ENCODE assay signal across 14 mouse cellular contexts in the genomic region with DNA sequence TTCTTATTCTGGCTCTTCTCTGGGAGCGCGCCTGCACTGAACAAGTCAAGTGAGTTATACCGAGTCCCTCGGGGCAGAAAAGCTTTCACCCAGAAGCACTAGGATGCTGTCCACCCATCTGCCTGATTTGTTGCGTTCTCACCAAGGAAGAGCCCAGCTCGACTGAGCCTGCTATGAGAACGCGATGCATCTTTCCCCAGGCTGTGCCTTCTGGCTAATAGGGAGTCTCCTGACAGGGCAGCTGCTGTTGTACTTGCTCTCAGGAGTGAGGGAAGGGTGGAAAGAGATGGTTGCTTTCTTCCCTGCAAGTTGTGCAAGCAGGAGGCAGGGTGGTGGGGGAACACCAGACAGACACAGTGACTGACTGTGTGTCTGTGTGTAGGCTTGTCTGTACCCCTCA. TPM values are rescaled to one million over a fixed set of nuclear protein-coding genes. Genes with fewer than 3 reads are reported as not detected.
A peak's percentile ranks its signal among the peaks of the same experiment; 100 is the strongest.
DNase-seq lines count a peak whose midpoint lies in the region; ATAC-seq lines count a peak whose summit lies in the region.
"Had no signal": no experiment of that assay in that cellular context is flagged by ENCODE, and none has a peak within 500 bp of the region (broad histone marks: within the 10 kb centered on the region; RNA-seq: fewer than 3 reads in every experiment).

No protein-coding gene starts in this region.

- no peak overlapping the region for H3K4me2 ChIP-seq in forebrain, embryonic 14.5 days (ENCODE audit: low read length)
- H3K4me2 ChIP-seq in neural tube, embryonic 13.5 days: no peak overlapping the region

- H3K27ac ChIP-seq in forebrain, embryonic 14.5 days (ENCODE audit: low read depth, low read length): no peak overlapping the region
- H3K27ac ChIP-seq in neural tube, embryonic 13.5 days (replicated peaks): peak overlapping the region; percentile 59
- H3K27ac ChIP-seq: heart, adult 2 months had no signal

- 69% methylated on average over 8 of the region's 8 CpGs for WGBS in forebrain, embryonic 14.5 days
- 46% methylated on average over 8 of the region's 8 CpGs for WGBS in neural tube, embryonic 13.5 days

- H3K4me1 ChIP-seq in forebrain, embryonic 14.5 days (ENCODE audit: control insufficient read depth, insufficient read depth, low read length): peaks cover 26% of the 10 kb centered on the region
- peaks cover 60% of the 10 kb centered on the region for H3K4me1 ChIP-seq in neural tube, embryonic 13.5 days (replicated peaks)

- no peaks in the 10 kb centered on the region for H3K9me3 ChIP-seq in forebrain, embryonic 14.5 days (replicated peaks; ENCODE audit: control insufficient read depth, low read length)
- no peaks in the 10 kb centered on the region for H3K9me3 ChIP-seq in neural tube, embryonic 13.5 days

- no peaks in the 10 kb centered on the region for H3K27me3 ChIP-seq in forebrain, embryonic 14.5 days (replicated peaks; ENCODE audit: control insufficient read depth, insufficient read depth, low read length)
- H3K27me3 ChIP-seq in neural tube, embryonic 13.5 days: no peaks in the 10 kb centered on the region

- no peak overlapping the region for H3K4me3 ChIP-seq in forebrain, embryonic 14.5 days (ENCODE audit: low read depth, low read length)
- no peak overlapping the region for H3K4me3 ChIP-seq in neural tube, embryonic 13.5 days
- H3K4me3 ChIP-seq: heart, adult 2 months had no signal

- H3K36me3 ChIP-seq in forebrain, embryonic 14.5 days (ENCODE audit: control insufficient read depth, insufficient read depth, low read length): peaks cover 13% of the 10 kb centered on the region; the same call in 1 of the 2 replicates
- H3K36me3 ChIP-seq in neural tube, embryonic 13.5 days: peaks cover 10% of the 10 kb centered on the region

- DNase-seq in cerebellum, postnatal 25 days: no peak
- DNase-seq in layer of hippocampus, adult 9-11 months: peak; percentile 37
- DNase-seq in layer of hippocampus, adult 8-10 months (ENCODE audit: low spot score in 2 of 2): no peak
- DNase-seq in forebrain, embryonic 14.5 days (ENCODE audit: low spot score): peak; percentile 53
- DNase-seq in gastrocnemius, postnatal 4 days (ENCODE audit: low spot score in 2 of 2): no peak
- DNase-seq in urinary bladder, postnatal 4 days (ENCODE audit: low spot score in 2 of 2): no peak
- DNase-seq: cerebellum, adult 2 months; heart, adult 2 months; kidney, postnatal 25 days; liver; lung, postnatal 10 days; spleen, adult 18-20 months had no signal

- no peak overlapping the region for H3K9ac ChIP-seq in forebrain, embryonic 14.5 days (ENCODE audit: low read length)
- no peak overlapping the region for H3K9ac ChIP-seq in neural tube, embryonic 13.5 days

- ATAC-seq in cerebellum, adult (ENCODE audit: insufficient number of reproducible peaks, low FRiP score, low TSS enrichment): 0 out of 2 replicates have a peak, but pooled peaks have one; percentile 26
- ATAC-seq in forebrain, embryonic 14.5 days: peak; percentile 42
- peak; percentile 48 for ATAC-seq in neural tube, embryonic 13.5 days (ENCODE audit: low read depth)

RNA-seq across cellular contexts. Expression of gene Mpped2, which starts 37.5 kb away (rescaled TPM):
- 10 to 100 TPM; 31.3 to 42.6 (median 36.7) TPM for total RNA-seq in layer of hippocampus, adult 8-10 months (2022)
- polyA plus RNA-seq in forebrain, embryonic 14.5 days (2014; fragmentation: Nextera tagmentation; extraction: Ambion mirVana): 164 and 167 TPM in 2 replicates
- 199 and 206 TPM in 2 replicates for polyA plus RNA-seq in neural tube, embryonic 13.5 days (2015; fragmentation: Nextera tagmentation; extraction: Ambion mirVana)
- total RNA-seq in gastrocnemius, postnatal 4 days (2021): 1 to 10 TPM; 5.4 to 6.9 TPM

Comparison
In these comparisons a context has a peak if more than half of its experiments do, and no peak if none do; other contexts are left out.
1. DNase-seq: peak in layer of hippocampus, adult 9-11 months (single experiment) and forebrain, embryonic 14.5 days (single experiment); none in cerebellum, postnatal 25 days (0 of 2), layer of hippocampus, adult 8-10 months (0 of 2), gastrocnemius, postnatal 4 days (0 of 2) and urinary bladder, postnatal 4 days (0 of 2).
2. RNA of gene Mpped2, which starts 37.5 kb away (total RNA-seq): 31.3 to 42.6 TPM in layer of hippocampus, adult 8-10 months; 5.4 to 6.9 TPM in gastrocnemius, postnatal 4 days; every median in the first group is over 4 times any median in the second.
3. Peak in every context shown above with its lines, with median percentiles within 50 percentile points of each other: ATAC-seq.